Mouse (Mus musculus) neural tube, embryonic 14.5 days (tissue): Measurements from ENCODE around the gene Slc36a3. TPM values are rescaled to one million over a fixed set of nuclear protein-coding genes. Genes with fewer than 3 reads are reported as not detected.

Source experiments
- ATAC-seq: fragments of 200-750 bp; cut with Nextera tagmentation; 2 replicates; pipeline ENCODE4 v1.8.0; 2017; ENCODE audit warnings: low read depth, mild to moderate bottlenecking, moderate TSS enrichment, moderate library complexity
- H3K27ac ChIP-seq: fragments of 300-500 bp; sonication (generic); 2 replicates; pipeline ENCODE4 v1.5.1; 2014; ENCODE audit warnings: low read depth, mild to moderate bottlenecking, control low read depth, low read length, moderate library complexity, mixed read lengths
- H3K27me3 ChIP-seq: fragments of 300-500 bp; sonication (generic); 2 replicates; pipeline ENCODE4 v1.6.1; 2014; ENCODE audit warnings: low read length; ENCODE audit not compliant: control insufficient read depth, insufficient read depth
- H3K36me3 ChIP-seq: fragments of 300-500 bp; sonication (generic); 2 replicates; pipeline ENCODE4 v1.6.1; 2014; ENCODE audit warnings: low read length, mixed read lengths; ENCODE audit not compliant: control insufficient read depth, insufficient read depth
- H3K4me1 ChIP-seq: fragments of 300-500 bp; sonication (generic); 2 replicates; pipeline ENCODE4 v1.6.1; 2014; ENCODE audit warnings: low read length; ENCODE audit not compliant: control insufficient read depth, insufficient read depth
- H3K4me2 ChIP-seq: fragments of 300-500 bp; sonication (generic); 2 replicates; pipeline ENCODE4 v1.6.1; 2014; ENCODE audit warnings: mild to moderate bottlenecking, low read depth, low read length, control low read depth
- H3K4me3 ChIP-seq: fragments of 300-500 bp; sonication (generic); 2 replicates; pipeline ENCODE4 v1.5.1; 2014; ENCODE audit warnings: low read depth, low read length, control low read depth, mixed read lengths
- H3K9ac ChIP-seq: fragments of 300-500 bp; sonication (generic); replicated peaks from 2 replicates; pipeline ENCODE4 v1.6.1; 2014; ENCODE audit warnings: low read depth, mild to moderate bottlenecking, control low read depth, low read length, mixed read lengths
- H3K9me3 ChIP-seq: fragments of 300-500 bp; sonication (generic); 2 replicates; pipeline ENCODE4 v1.6.1; 2016; ENCODE audit warnings: low read length; ENCODE audit not compliant: control insufficient read depth
- WGBS: fragments of 180-500 bp; shearing (Covaris S2); extraction: QIAGEN DNeasy Blood & Tissue Kit; methylation state at CpG from one replicate; pipeline ENCODE4 v1.1.7; 2014; 5-methylcytosine and 5-hydroxymethylcytosine counted together
- polyA plus RNA-seq: library from polyadenylated mRNA; unstranded; fragments of >200 nt; fragmentation: Nextera tagmentation; extraction: Ambion mirVana; gene quantifications from 2 replicates; pipeline ENCODE4 v1.2.1, GENCODE M21; 2014

Gene Slc36a3
- polyA plus RNA-seq, 1 experiment from 2014 or later, result not detected

- peak within 1 kb of the TSS; percentile 83 for H3K4me2 ChIP-seq
- no peaks in the 10 kb centered on the region for H3K9me3 ChIP-seq
- peak; percentile 72 for ATAC-seq
- no peaks in the 10 kb centered on the region for H3K36me3 ChIP-seq
- peak within 1 kb of the TSS; percentile 51 for H3K9ac ChIP-seq
- H3K27ac ChIP-seq, result no peak within 1 kb of the TSS
- WGBS, result 1% methylated on average over 50 of the region's 50 CpGs
- peaks cover 5% of the 10 kb centered on the region; the same call in 1 of the 2 replicates for H3K4me1 ChIP-seq
- H3K27me3 ChIP-seq, result no peaks in the 10 kb centered on the region
- peak within 1 kb of the TSS; percentile 33 for H3K4me3 ChIP-seq
These were observed 73.9 kb downstream of the Slc36a3 start, which contains the start of gene Ccdc69 for GRCm38 (mm10) chr11:55077331-55078231. Ccdc69 (minus strand) TSS chr11:55078131.

- H3K4me2 ChIP-seq, result no peak overlapping the region
- peaks cover 5% of the 10 kb centered on the region; the same call in 1 of the 2 replicates for H3K4me1 ChIP-seq
- no peaks in the 10 kb centered on the region for H3K9me3 ChIP-seq
- no peaks in the 10 kb centered on the region for H3K27me3 ChIP-seq
- no peak overlapping the region for H3K9ac ChIP-seq
- H3K36me3 ChIP-seq, result no peaks in the 10 kb centered on the region
- ATAC-seq, result no peak
- H3K27ac ChIP-seq, result no peak overlapping the region
- no peak overlapping the region for H3K4me3 ChIP-seq
- WGBS, result 91% methylated on average over 5 of the region's 5 CpGs
These were observed 75.3 kb downstream of the Slc36a3 start for GRCm38 (mm10) chr11:55076234-55076633.

GRCm38 (mm10) chr11:55075602-55076001 lies 75.9 kb downstream of the Slc36a3 start:
- H3K4me2 ChIP-seq, result no peak overlapping the region
- no peak for ATAC-seq

More at GRCm38 (mm10) chr11:55075602-55076001, 75.9 kb downstream of the Slc36a3 start:
- Histone ChIP-seq H3K27ac (no peak overlapping the region), H3K4me1 (peaks cover 5% of the 10 kb centered on the region; the same call in 1 of the 2 replicates), H3K27me3 (no peaks in the 10 kb centered on the region), H3K36me3 (no peaks in the 10 kb centered on the region), H3K9me3 (no peaks in the 10 kb centered on the region), H3K4me3 (no peak overlapping the region), H3K9ac (no peak overlapping the region)
- WGBS, result 59% methylated on average over 2 of the region's 2 CpGs

Other genes starting within 250 kb of the Slc36a3 start
- 67.9 and 69.9 TPM in 2 replicates for gene Gpx3, start 249.3 kb downstream of the Slc36a3 start, polyA plus RNA-seq
- 16.1 TPM in 2 replicates for gene Tnip1, start 188.8 kb downstream of the Slc36a3 start, polyA plus RNA-seq
- 42.3 and 106 TPM in 2 replicates for gene Anxa6, start 118.3 kb downstream of the Slc36a3 start, polyA plus RNA-seq
- gene Ccdc69, start 73.6 kb downstream of the Slc36a3 start, polyA plus RNA-seq, result 0.37 TPM in 1 of 2 replicates, not detected in the other
- 30.0 and 32.5 TPM in 2 replicates for gene Gm2a, start 53.6 kb downstream of the Slc36a3 start, polyA plus RNA-seq
- 0.11 and 0.49 TPM in 2 replicates for gene Slc36a2, start 33.4 kb upstream of the Slc36a3 start, polyA plus RNA-seq
- gene Slc36a1, start 52.6 kb upstream of the Slc36a3 start, polyA plus RNA-seq, result 4.9 and 5.5 TPM in 2 replicates
- gene Fat2, start 184.9 kb upstream of the Slc36a3 start, polyA plus RNA-seq, result 0.09 TPM in 1 of 2 replicates, not detected in the other